Mouse (Mus musculus) gonadal fat pad, adult 2 months (tissue): Measurements from ENCODE around the gene Gm4450. TPM values are rescaled to one million over a fixed set of nuclear protein-coding genes. Genes with fewer than 3 reads are reported as not detected.
"Not testable (repeated sequence)": the region's sequence is repeated elsewhere in the genome, so short reads cannot be mapped to it uniquely, and the experiment has no call there.

ENCODE experiments used
- DNase-seq: peaks from one replicate; pipeline ENCODE4 v3.0.0-alpha.2; 2012; ENCODE audit warnings: low read depth
- polyA plus RNA-seq: library from polyadenylated mRNA; depleted of rRNA; stranded (reverse); fragments of >200 nt; gene quantifications from 2 replicates; pipeline ENCODE4 v1.2.3, GENCODE M21; 2012; rRNA removed

Gm4450 gene
- polyA plus RNA-seq, 1 experiment = not detected

DNA sequence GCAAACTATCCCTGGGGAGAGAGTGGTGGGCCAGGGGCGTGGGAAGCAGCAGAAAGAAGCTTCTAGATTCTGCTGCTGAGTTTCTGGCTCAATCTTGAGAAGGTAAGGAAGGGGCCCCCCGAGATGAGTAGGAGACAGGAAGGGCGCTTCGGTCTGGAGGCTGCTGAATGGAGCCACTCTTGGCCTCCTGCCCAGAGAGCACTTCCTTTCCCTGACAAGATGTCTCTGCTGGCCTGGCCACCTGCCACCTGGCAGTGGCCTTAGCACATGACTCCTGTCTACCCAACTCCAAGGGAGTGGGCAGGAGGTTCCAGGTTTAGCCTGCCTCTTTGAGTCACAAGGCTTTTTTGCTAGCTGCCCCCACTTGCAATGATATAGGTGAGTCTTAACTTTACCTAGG is 39.6 kb downstream of the Gm4450 start:
- peak; percentile 44 for DNase-seq

DNA sequence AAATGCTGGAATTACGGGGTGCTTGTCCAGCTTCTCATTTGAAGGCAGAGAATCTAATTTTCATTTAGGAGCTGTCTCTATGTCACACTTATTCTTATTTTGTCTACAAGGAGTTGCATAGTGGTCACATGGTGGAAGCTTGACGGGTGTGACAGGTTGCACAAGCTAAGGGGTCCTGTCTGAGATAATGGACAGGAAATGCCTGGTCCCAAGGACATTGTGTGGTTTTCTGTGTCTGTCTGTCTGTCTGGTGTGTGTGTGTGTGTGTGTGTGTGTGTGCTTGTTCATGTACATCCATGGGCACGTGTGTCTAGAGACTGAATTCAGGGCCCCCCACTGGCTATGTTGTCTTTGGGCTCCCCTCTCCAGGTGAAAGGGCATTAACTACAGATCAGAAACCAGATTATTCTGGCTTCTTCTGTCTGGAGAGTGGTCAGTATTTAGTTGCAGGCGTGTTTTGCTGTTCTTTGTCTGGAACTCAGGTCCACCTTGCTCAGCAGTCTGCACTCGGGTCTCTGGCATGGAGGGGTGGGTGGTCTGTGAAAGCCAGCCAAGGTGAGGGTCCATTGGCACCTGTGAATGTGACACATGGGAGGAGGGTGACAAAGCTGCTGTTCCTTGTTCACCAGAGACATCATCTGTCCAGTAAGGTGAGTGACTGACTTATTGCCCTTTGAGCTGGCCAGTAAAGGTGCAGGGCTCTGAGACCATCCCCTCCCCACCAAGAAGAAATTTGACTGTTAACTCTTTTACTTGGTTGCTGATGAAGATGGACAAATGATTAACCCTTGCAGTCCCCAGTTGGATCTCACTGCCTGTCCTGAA is 40.3 kb downstream of the Gm4450 start:
- DNase-seq = no peak

DNA sequence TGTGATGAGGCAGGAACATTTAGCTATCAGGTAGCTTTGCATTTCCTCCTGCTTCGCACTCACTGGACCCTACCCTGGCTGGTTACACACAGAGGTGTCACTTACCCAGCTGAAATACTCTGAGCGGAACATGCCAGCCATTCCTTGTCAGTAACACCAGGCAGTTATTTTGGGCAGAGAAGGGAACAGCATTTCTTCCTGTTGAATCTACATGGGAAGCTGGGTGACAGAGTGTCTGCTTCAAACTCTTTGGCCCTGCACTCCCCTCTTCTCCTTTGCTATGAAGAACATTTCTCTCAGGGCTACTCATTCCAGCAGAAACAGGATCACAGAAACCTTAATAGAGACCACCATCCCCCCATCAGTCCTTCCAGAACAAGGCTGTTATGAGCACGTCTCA is 42.6 kb downstream of the Gm4450 start:
- DNase-seq = no peak

DNA sequence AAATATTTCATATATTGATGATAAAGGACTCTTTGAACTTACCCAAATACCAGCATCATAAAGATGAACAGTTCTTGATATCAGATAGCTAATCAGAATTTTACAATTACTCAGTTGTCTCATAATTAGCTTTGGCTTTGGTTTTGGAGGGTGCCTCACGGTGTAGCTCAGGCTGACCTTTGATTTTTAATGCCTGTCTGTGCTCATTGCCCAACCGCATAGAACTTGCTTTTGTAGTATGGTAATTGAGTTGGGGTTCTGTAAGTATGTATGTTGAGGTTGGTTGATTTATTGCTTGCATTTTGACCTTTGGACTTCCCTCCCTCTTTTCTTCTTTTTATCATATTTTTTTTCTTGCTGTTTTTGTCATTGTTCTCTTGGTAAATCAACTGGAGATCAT is 43.2 kb downstream of the Gm4450 start:
- no peak for DNase-seq

DNA sequence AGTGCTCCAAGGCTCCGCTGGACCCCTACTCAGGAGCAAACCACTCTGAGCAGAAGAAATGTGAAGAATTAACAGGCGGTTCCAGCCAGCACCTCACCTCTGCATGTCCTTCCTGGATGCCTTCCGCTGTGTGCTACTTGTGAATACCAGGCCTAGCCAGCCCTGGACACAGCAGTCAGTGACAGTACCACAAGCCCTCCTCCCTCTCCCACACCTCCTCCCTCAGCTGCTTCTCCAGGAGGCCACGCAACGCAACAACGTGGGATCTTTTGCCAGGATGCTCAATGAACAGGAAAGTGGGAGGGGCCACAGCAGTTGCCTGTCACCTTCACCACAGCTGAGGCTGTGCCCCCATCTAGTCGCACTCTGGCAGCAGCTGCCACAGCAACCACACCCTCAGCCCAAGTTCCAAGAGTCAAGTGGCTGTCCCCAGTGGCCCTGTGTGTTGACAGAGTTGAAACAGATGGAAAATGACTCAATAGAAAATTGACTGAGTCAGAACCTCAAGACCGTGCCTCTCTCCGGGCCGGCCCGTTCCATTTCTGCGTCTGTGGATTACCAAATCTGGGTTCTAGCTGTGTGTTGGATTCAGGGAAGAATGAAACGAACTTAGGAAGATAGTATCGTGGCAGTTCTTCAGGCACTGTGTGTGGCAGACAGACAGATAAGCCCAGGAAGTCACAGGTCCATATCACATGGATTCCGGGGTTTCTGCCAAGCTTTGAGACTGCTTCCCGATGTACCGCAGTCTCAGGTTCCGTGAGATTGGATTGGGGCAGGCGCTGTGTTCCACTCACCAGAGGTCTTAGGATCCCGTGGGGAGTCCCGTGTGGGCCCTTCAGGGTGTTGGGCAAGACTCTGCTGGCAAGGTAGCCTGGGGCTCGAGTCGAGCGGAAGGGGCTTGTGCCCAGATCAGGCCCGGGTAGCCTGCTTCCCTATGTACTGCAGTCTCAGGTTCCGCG is 46.0 kb downstream of the Gm4450 start:
- not testable (repeated sequence) for DNase-seq

DNA sequence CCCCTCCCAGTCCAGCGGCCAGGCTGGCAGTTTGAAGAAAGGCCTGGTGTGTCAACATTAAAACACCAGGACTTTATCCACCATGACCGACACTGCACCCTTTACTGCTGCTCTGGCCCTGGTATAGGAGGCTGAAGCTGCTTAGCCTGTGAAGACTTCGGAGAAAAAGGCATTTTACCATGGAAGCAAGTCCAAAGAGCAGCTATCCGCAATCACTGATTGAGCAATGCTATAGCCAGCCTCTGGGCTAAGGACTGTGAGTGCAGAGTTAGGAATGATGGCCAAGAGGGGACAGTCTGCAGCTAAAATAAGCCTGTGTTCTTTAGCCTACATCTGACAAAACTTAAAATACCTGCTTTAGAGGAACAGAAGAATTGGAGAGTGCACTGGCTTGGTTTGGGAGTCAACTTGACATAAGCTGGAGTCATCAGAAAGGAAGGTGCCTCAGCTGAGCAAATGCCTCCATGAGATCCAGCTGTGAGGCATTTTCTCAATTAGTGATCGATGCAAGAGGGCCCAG is 49.6 kb downstream of the Gm4450 start:
- not testable (repeated sequence) for DNase-seq

DNA sequence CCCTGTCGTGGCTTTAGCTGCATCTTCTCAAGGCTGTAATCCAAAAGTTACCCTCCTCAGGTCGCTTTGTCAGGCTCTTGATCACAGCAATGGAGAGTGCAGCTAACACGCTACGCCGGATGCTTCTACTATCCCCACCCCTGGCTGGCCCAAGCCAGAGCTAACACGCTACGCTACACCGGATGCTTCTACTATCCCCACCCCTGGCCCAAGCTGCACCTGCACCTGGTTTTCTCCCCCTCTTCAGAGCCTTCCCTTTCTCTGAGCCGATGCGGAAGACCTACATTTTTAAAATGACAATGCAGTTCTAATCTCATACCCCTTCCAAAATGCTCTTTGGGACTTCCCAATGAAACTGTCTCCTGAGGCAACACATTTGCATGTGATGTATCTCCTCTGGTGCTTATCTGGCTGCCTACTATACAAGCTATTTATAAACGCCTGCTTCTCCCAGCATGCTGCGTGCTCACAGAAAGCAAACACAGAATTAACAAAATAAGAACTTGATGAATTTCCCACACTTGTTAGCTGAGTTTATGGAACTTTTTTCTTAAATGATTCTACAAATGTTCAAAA is 50.3 kb downstream of the Gm4450 start:
- DNase-seq = not testable (repeated sequence)

DNA sequence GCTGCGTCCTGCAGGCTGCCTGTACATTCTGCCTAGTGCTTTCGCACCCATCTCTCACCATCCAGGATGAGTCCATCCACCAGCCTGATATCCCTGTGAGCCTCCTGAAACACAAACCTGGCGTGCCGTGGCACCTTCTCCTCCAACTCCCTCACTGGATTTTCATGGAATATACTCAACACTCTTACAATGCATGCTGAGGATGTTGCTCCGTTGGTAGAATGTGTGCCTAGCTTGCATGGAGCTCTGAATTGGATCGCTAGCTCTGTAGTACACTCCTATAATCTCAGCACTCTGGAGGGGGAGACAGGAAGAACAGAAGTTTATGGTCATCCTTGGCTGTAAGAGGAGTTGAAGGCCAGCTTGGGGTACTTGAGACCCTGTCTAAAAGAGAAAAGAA is 51.0 kb downstream of the Gm4450 start:
- DNase-seq = not testable (repeated sequence)

DNA sequence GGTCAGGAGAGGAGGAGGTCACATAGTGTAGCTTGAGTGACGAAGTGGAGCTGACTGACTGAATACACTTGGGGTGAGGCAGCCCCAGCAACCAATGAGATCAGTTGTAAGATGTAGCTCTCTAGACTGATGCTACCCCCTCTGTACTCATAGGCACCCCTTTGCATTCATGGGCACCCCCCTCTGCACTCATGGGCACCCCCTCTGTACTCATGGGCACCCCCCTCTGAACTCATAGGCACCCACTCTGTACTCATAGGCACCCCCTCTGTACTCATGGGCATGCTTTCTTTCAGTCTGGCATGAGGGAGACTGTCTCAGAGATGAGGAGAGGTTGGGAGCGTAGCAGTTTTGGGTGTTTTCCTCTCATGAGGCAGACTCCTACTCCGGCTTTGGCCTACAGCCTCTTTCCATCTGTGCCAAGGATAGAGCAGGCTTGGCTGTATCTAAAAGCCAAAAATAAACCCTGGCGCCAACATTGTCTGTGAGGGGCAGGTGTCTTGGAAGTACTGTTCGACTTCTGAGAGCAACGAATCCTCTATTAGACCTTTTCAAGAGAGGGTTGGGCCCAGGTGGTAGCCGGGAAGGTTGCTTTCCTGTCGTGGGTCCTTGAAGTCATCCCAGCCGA is 52.5 kb downstream of the Gm4450 start:
- not testable (repeated sequence) for DNase-seq

Other genes starting within 250 kb of the Gm4450 start
- gene Reg4, start 235.0 kb downstream of the Gm4450 start, polyA plus RNA-seq = 0.13 TPM in 1 of 2 replicates, not detected in the other
- gene Hmgcs2, start 176.7 kb downstream of the Gm4450 start, polyA plus RNA-seq = 22.3 and 25.9 TPM in 2 replicates
- gene Phgdh, start 117.1 kb downstream of the Gm4450 start, polyA plus RNA-seq = 312 and 445 TPM in 2 replicates
- 13.0 and 18.2 TPM in 2 replicates for gene Zfp697, start 74.7 kb downstream of the Gm4450 start, polyA plus RNA-seq
- gene Hsd3b4, start 53.4 kb upstream of the Gm4450 start, polyA plus RNA-seq = not detected in 2 replicates
- gene Gm10681, start 131.7 kb upstream of the Gm4450 start, polyA plus RNA-seq = not detected in 2 replicates
- not detected in 2 replicates for gene Hsd3b5, start 173.1 kb upstream of the Gm4450 start, polyA plus RNA-seq